ENCODE assay signal across 14 mouse cellular contexts in genomic region chr7:67353667-67354066, GRCm38 (mm10). TPM values are rescaled to one million over a fixed set of nuclear protein-coding genes. Genes with fewer than 3 reads are reported as not detected.
DNase-seq lines count a peak whose midpoint lies in the region; ATAC-seq and TF ChIP-seq lines count a peak whose summit lies in the region.
"Had no signal": no experiment of that assay in that cellular context is flagged by ENCODE, and none has a peak within 500 bp of the region (broad histone marks: within the 10 kb centered on the region; RNA-seq: fewer than 3 reads in every experiment).

No protein-coding gene starts in this region.

- no peak overlapping the region for H3K4me3 ChIP-seq in midbrain, postnatal 0 days (ENCODE audit: low read depth, low read length)
- H3K4me3 ChIP-seq in midbrain, embryonic 16.5 days (ENCODE audit: low read depth, low read length) = no peak overlapping the region
- H3K4me3 ChIP-seq: embryonic facial prominence, embryonic 15.5 days; neural tube, embryonic 12.5 days had no signal

- H3K36me3 ChIP-seq in midbrain, postnatal 0 days (ENCODE audit: insufficient read depth, low read length) = no peaks in the 10 kb centered on the region
- H3K36me3 ChIP-seq in midbrain, embryonic 16.5 days (ENCODE audit: control insufficient read depth, insufficient read depth, low read length) = 0 out of 2 replicates have a peak, but pooled peaks cover 2% of the 10 kb centered on the region
- H3K36me3 ChIP-seq: neural tube, embryonic 12.5 days had no signal

- no peaks in the 10 kb centered on the region for H3K27me3 ChIP-seq in midbrain, postnatal 0 days (ENCODE audit: insufficient read depth, low read length)
- no peaks in the 10 kb centered on the region for H3K27me3 ChIP-seq in midbrain, embryonic 16.5 days (ENCODE audit: control insufficient read depth, insufficient read depth, low read depth, low read length)
- H3K27me3 ChIP-seq: embryonic facial prominence, embryonic 15.5 days; neural tube, embryonic 12.5 days had no signal

- H3K4me1 ChIP-seq in midbrain, postnatal 0 days (ENCODE audit: insufficient read depth, low read length) = no peaks in the 10 kb centered on the region
- H3K4me1 ChIP-seq in midbrain, embryonic 16.5 days (ENCODE audit: control insufficient read depth, insufficient read depth, low read length) = no peaks in the 10 kb centered on the region
- H3K4me1 ChIP-seq: embryonic facial prominence, embryonic 15.5 days; neural tube, embryonic 12.5 days had no signal

- no peak overlapping the region for H3K9ac ChIP-seq in midbrain, postnatal 0 days (replicated peaks; ENCODE audit: low read length, poor library complexity, severe bottlenecking)
- H3K9ac ChIP-seq in midbrain, embryonic 16.5 days (ENCODE audit: low read depth, low read length) = no peak overlapping the region
- H3K9ac ChIP-seq: embryonic facial prominence, embryonic 15.5 days; hindbrain, embryonic 14.5 days; neural tube, embryonic 12.5 days had no signal

- ATAC-seq in midbrain, postnatal 0 days (ENCODE audit: low FRiP score) = no peak
- no peak for ATAC-seq in midbrain, embryonic 16.5 days

- no peak overlapping the region for H3K4me2 ChIP-seq in midbrain, postnatal 0 days (ENCODE audit: low read depth, low read length, poor library complexity, severe bottlenecking)
- no peak overlapping the region for H3K4me2 ChIP-seq in midbrain, embryonic 16.5 days (ENCODE audit: low read length)
- H3K4me2 ChIP-seq: embryonic facial prominence, embryonic 15.5 days; hindbrain, embryonic 14.5 days; neural tube, embryonic 12.5 days had no signal

- no peaks in the 10 kb centered on the region for H3K9me3 ChIP-seq in midbrain, postnatal 0 days (ENCODE audit: low read length)
- H3K9me3 ChIP-seq in midbrain, embryonic 16.5 days (replicated peaks; ENCODE audit: control insufficient read depth, low read length, poor library complexity, severe bottlenecking) = no peaks in the 10 kb centered on the region; the same call in 1 of the 2 replicates
- H3K9me3 ChIP-seq: embryonic facial prominence, embryonic 15.5 days had no signal

- DNase-seq in midbrain, postnatal 0 days (ENCODE audit: low spot score) = no peak
- DNase-seq in brain, embryonic 14.5 days (ENCODE audit: low read depth) = no peak
- peak; percentile 42 to 53 for DNase-seq in natural killer cell, adult 2 months (ENCODE audit: low spot score in 2 of 2)
- peak; percentile 89 for DNase-seq in thymus, postnatal 4 days
- DNase-seq in left cerebral cortex, adult 8-10 months (ENCODE audit: low spot score in 2 of 2) = no peak
- no peak for DNase-seq in cerebellum, adult 11 months
- no peak for DNase-seq in gastrocnemius, postnatal 25 days
- DNase-seq: cerebellum, adult 8-10 months; gastrocnemius, postnatal 36 days; layer of hippocampus, adult 9-11 months had no signal

- 90% methylated on average over 6 of the region's 6 CpGs for WGBS in midbrain, postnatal 0 days
- WGBS in midbrain, embryonic 16.5 days = 94% methylated on average over 6 of the region's 6 CpGs

- peak; percentile 19 for TF ChIP-seq CTCF in midbrain, postnatal 0 days (IDR thresholded peaks at IDR 0.05)
- peak; percentile 8; the same call in 1 of the 2 replicates for TF ChIP-seq CTCF in brain, embryonic 14.5 days (IDR thresholded peaks at IDR 0.05; ENCODE audit: borderline replicate concordance, extremely low read depth, insufficient read depth, insufficient read length)

- TF ChIP-seq POLR2A in brain, embryonic 14.5 days (IDR thresholded peaks at IDR 0.05; ENCODE audit: borderline replicate concordance, extremely low read depth, insufficient read depth, insufficient read length, poor library complexity, severe bottlenecking) = no peak

- no peak overlapping the region for H3K27ac ChIP-seq in midbrain, postnatal 0 days (ENCODE audit: low read depth, low read length)
- H3K27ac ChIP-seq in midbrain, embryonic 16.5 days (ENCODE audit: low read length) = no peak overlapping the region
- H3K27ac ChIP-seq: embryonic facial prominence, embryonic 15.5 days; hindbrain, embryonic 14.5 days; neural tube, embryonic 12.5 days had no signal

RNA-seq across cellular contexts. Expression of gene Mef2a, which starts 19.0 kb away (rescaled TPM):
- total RNA-seq in midbrain, postnatal 0 days (2014; rRNA removed) = 62.4 and 73.3 TPM in 2 replicates
- polyA plus RNA-seq in midbrain, postnatal 0 days (2015; fragmentation: Nextera tagmentation; extraction: Ambion mirVana) = 35.7 and 40.4 TPM in 2 replicates
- polyA plus RNA-seq in midbrain, embryonic 16.5 days (2015; fragmentation: Nextera tagmentation; extraction: Ambion mirVana) = 43.2 and 43.7 TPM in 2 replicates
- polyA plus RNA-seq in brain, embryonic 14.5 days (2012; rRNA removed) = 34.7 and 41.6 TPM in 2 replicates
- total RNA-seq in left cerebral cortex, adult 8-10 months (2022) = 100 to 1,000 TPM; 122 to 131 (median 125) TPM
- total RNA-seq in gastrocnemius, postnatal 25 days (2021) = 10 to 100 TPM; 60.9 to 69.3 TPM

Comparison
In these comparisons a context has a peak if more than half of its experiments do, and no peak if none do; other contexts are left out.
1. DNase-seq: peak in natural killer cell, adult 2 months (2 of 2) and thymus, postnatal 4 days (single experiment); none in midbrain, postnatal 0 days (single experiment), brain, embryonic 14.5 days (single experiment), left cerebral cortex, adult 8-10 months (0 of 2), cerebellum, adult 11 months (single experiment) and gastrocnemius, postnatal 25 days (single experiment).